ENCODE assay signal across 12 mouse cellular contexts in genomic region chr13:60172366-60173017, GRCm38 (mm10). TPM values are rescaled to one million over a fixed set of nuclear protein-coding genes. Genes with fewer than 3 reads are reported as not detected.
DNase-seq lines count a peak whose midpoint lies in the region; ATAC-seq and TF ChIP-seq lines count a peak whose summit lies in the region.
"Had no signal": no experiment of that assay in that cellular context is flagged by ENCODE, and none has a peak within 500 bp of the region (broad histone marks: within the 10 kb centered on the region; RNA-seq: fewer than 3 reads in every experiment).

No protein-coding gene starts in this region.

- no peak overlapping the region for H3K4me3 ChIP-seq in lung, embryonic 14.5 days (ENCODE audit: low read depth, low read length)
- H3K4me3 ChIP-seq in embryonic fibroblast, embryonic 13.5 days (ENCODE audit: insufficient read depth, low read length), result no peak overlapping the region
- no peak overlapping the region for H3K4me3 ChIP-seq in liver, postnatal 0 days (ENCODE audit: low read depth, low read length)
- H3K4me3 ChIP-seq: megakaryocyte, embryonic 14.5 days had no signal

- TF ChIP-seq POLR2A in embryonic fibroblast, embryonic 13.5 days (IDR thresholded peaks at IDR 0.05; ENCODE audit: low read depth, low read length), result no peak; the same call in 1 of the 2 replicates

- H3K4me2 ChIP-seq in lung, embryonic 14.5 days, result no peak overlapping the region
- H3K4me2 ChIP-seq in liver, postnatal 0 days (ENCODE audit: low read depth, low read length), result no peak overlapping the region

- 0 out of 2 replicates have a peak overlapping the region, but pooled peaks have one; percentile 3 for H3K9ac ChIP-seq in lung, embryonic 14.5 days
- H3K9ac ChIP-seq in liver, postnatal 0 days (replicated peaks), result no peak overlapping the region
- H3K9ac ChIP-seq: hindbrain, embryonic 13.5 days had no signal

- peak; percentile 29 for DNase-seq in lung, embryonic 14.5 days
- DNase-seq in lung, postnatal 14 days, result no peak
- DNase-seq in kidney, postnatal 4 days, result peak; percentile 30 to 39
- peak; percentile 56 for DNase-seq in retina, postnatal 1 day
- DNase-seq in liver, postnatal 0 days, result no peak
- DNase-seq in spleen, adult 18-20 months, result no peak
- DNase-seq in layer of hippocampus, postnatal 36 days, result no peak
- DNase-seq: adrenal gland, postnatal 14 days had no signal

- WGBS in lung, embryonic 14.5 days, result 18% methylated on average over 7 of the region's 7 CpGs
- 34% methylated on average over 7 of the region's 7 CpGs for whole genome bisulfite sequencing in liver, postnatal 0 days (ENCODE audit: insufficient replicate concordance)

- TF ChIP-seq CTCF in lung, embryonic 14.5 days (IDR thresholded peaks at IDR 0.05; ENCODE audit: low read depth), result no peak
- no peak for TF ChIP-seq CTCF in embryonic fibroblast, embryonic 13.5 days (IDR thresholded peaks at IDR 0.05; ENCODE audit: borderline replicate concordance, insufficient read depth, low read length)
- TF ChIP-seq CTCF in liver, postnatal 0 days (IDR thresholded peaks at IDR 0.05; ENCODE audit: low read depth), result no peak

- no peak for ATAC-seq in lung, embryonic 14.5 days (ENCODE audit: insufficient read depth)
- no peak for ATAC-seq in liver, postnatal 0 days

- no peak for TF ChIP-seq EP300 in liver, postnatal 0 days (IDR thresholded peaks at IDR 0.05; ENCODE audit: low read depth)

- no peaks in the 10 kb centered on the region for H3K36me3 ChIP-seq in lung, embryonic 14.5 days (ENCODE audit: insufficient read depth)
- H3K36me3 ChIP-seq in liver, postnatal 0 days (replicated peaks; ENCODE audit: insufficient read depth, low read length), result no peaks in the 10 kb centered on the region
- H3K36me3 ChIP-seq: hindbrain, embryonic 13.5 days had no signal

- H3K9me3 ChIP-seq in lung, embryonic 14.5 days (ENCODE audit: low read depth, low read length), result no peaks in the 10 kb centered on the region
- H3K9me3 ChIP-seq in liver, postnatal 0 days (ENCODE audit: low read length), result no peaks in the 10 kb centered on the region

- H3K4me1 ChIP-seq in lung, embryonic 14.5 days (ENCODE audit: insufficient read depth), result peaks cover 11% of the 10 kb centered on the region
- H3K4me1 ChIP-seq in embryonic fibroblast, embryonic 13.5 days (ENCODE audit: control insufficient read depth, insufficient read depth, low read length), result peaks cover 4% of the 10 kb centered on the region; the same call in 1 of the 2 replicates
- H3K4me1 ChIP-seq in liver, postnatal 0 days (ENCODE audit: insufficient read depth), result peaks cover 11% of the 10 kb centered on the region; the same call in 1 of the 2 replicates

- H3K27ac ChIP-seq in lung, embryonic 14.5 days (ENCODE audit: low read depth), result 0 out of 2 replicates have a peak overlapping the region, but pooled peaks have one; percentile 2
- H3K27ac ChIP-seq in embryonic fibroblast, embryonic 13.5 days (ENCODE audit: insufficient read depth, low read length), result peak overlapping the region; percentile 2; the same call in 1 of the 2 replicates
- H3K27ac ChIP-seq in liver, postnatal 0 days (ENCODE audit: low read depth), result no peak overlapping the region

- H3K27me3 ChIP-seq in lung, embryonic 14.5 days (ENCODE audit: insufficient read depth, low read length), result peaks cover 46% of the 10 kb centered on the region
- H3K27me3 ChIP-seq in liver, postnatal 0 days (ENCODE audit: insufficient read depth, low read length), result peaks cover 66% of the 10 kb centered on the region

RNA-seq across cellular contexts. Expression of gene Gas1, which starts 4.7 kb away (rescaled TPM):
- polyA plus RNA-seq in lung, embryonic 14.5 days (2014; fragmentation: Nextera tagmentation; extraction: Ambion mirVana), result 31.0 and 32.1 TPM in 2 replicates
- polyA plus RNA-seq in embryonic fibroblast, embryonic 13.5 days (2011; ENCODE audit: insufficient read length, low read depth, missing spikeins), result 74.0 and 241 TPM in 2 replicates
- 3.1 and 4.0 TPM in 2 replicates for polyA plus RNA-seq in liver, postnatal 0 days (2015; fragmentation: Nextera tagmentation; extraction: Ambion mirVana)
- total RNA-seq in layer of hippocampus, postnatal 36 days (2021), result 10 to 100 TPM; 10.1 to 10.3 TPM
- total RNA-seq: MEL had no signal

Comparison
In these comparisons a context has a peak if more than half of its experiments do, and no peak if none do; other contexts are left out.
1. DNase-seq: peak in lung, embryonic 14.5 days (single experiment), kidney, postnatal 4 days (2 of 2) and retina, postnatal 1 day (single experiment); none in lung, postnatal 14 days (single experiment), liver, postnatal 0 days (single experiment), spleen, adult 18-20 months (0 of 2) and layer of hippocampus, postnatal 36 days (0 of 2).